Mouse (Mus musculus): ENCODE results near the gene Camk1.

- TF ChIP-seq CTCF (IDR thresholded peaks at IDR 0.05; ENCODE audit: extremely low read depth, insufficient read depth, insufficient read length, insufficient replicate concordance) (no peak), POLR2A (IDR thresholded peaks at IDR 0.05; ENCODE audit: low read depth, low read length) (no peak)
These were observed 10.4 kb downstream of the Camk1 start for GRCm38 (mm10) chr6:113333137-113333950.

Measured in spleen, adult 2 months (tissue).